Mouse (Mus musculus): ENCODE measurements around the gene Fam120a.

- no peak for TF ChIP-seq CTCF (conservative IDR thresholded peaks at IDR 0.05; ENCODE audit: low read length)
- no peak for TF ChIP-seq POU5F1 (IDR thresholded peaks at IDR 0.05; ENCODE audit: borderline replicate concordance, low read length)
These were observed 77.4 kb downstream of the Fam120a start for GRCm38 (mm10) chr13:48890260-48890960.
